Mouse (Mus musculus): ENCODE data around the gene Mobp.
A peak's percentile ranks its signal among the peaks of the same experiment; 100 is the strongest.

DNA sequence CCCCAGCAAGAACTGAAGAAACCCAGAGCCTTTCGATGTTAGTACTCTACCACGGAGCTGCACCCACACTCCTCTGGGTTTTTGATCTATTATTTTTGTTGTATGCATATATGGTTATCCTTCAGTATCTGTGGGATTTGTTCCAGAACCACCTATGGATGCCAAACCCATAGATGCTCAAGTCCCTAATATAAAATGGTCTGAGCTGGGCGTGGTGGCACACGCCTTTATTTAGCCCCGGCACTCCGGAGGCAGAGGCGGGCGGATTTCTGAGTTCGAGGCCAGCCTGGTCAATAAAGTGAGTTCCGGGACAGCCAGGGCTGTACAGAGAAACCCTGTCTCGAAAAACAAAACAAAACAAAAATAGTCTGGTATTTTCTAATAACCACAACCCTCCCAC, 22.6 kb upstream of the Mobp start:
- no peak for TF ChIP-seq SMC3 (IDR thresholded peaks at IDR 0.05; ENCODE audit: low read depth, low read length)
- TF ChIP-seq POLR2A (IDR thresholded peaks at IDR 0.05; ENCODE audit: low read depth, low read length), result no peak
- TF ChIP-seq CTCF (conservative IDR thresholded peaks at IDR 0.05 in 1 of 2, IDR thresholded peaks at IDR 0.05 in 1 of 2; ENCODE audit: low read depth in 2 of 2, low read length in 2 of 2), result no peak
- no peak for TF ChIP-seq USF2 (conservative IDR thresholded peaks at IDR 0.05; ENCODE audit: low read depth, low read length)
- TF ChIP-seq NELFE (IDR thresholded peaks at IDR 0.05; ENCODE audit: low read depth, low read length), result no peak
- TF ChIP-seq MXI1 (IDR thresholded peaks at IDR 0.05; ENCODE audit: low read depth, low read length), result no peak
- TF ChIP-seq BHLHE40 (IDR thresholded peaks at IDR 0.05; ENCODE audit: low read depth, low read length), result no peak
- 0 out of 2 replicates have a peak, but pooled peaks have one; percentile 24 for TF ChIP-seq MAX (IDR thresholded peaks at IDR 0.05; ENCODE audit: low read length)
- no peak for TF ChIP-seq MAZ (IDR thresholded peaks at IDR 0.05; ENCODE audit: low read depth, low read length)

Data from CH12.LX (cell line).